Mouse (Mus musculus): Measurements from ENCODE around the gene Hoxb9. TPM values are rescaled to one million over a fixed set of nuclear protein-coding genes. Genes with fewer than 3 reads are reported as not detected.

Hoxb9 gene
- polyA plus RNA-seq (2012; ENCODE audit: low replicate concordance) = not detected in 2 replicates

GRCm38 (mm10) chr11:96270996-96271540 is at the start of gene Hoxb9:
Gene Hoxb9 (plus strand): TSS chr11:96271457.

GRCm38 (mm10) chr11:96281855-96282570 is 10.8 kb downstream of the Hoxb9 start, which contains the start of gene Hoxb8:
Gene Hoxb8 (plus strand): TSS chr11:96281905.

GRCm38 (mm10) chr11:96285771-96286738 is 14.8 kb downstream of the Hoxb9 start, which contains the start of gene Hoxb7:
Gene Hoxb7 (plus strand): TSS chr11:96286623.

GRCm38 (mm10) chr11:96291681-96292564 is 20.7 kb downstream of the Hoxb9 start, which contains the start of gene Hoxb6:
Gene Hoxb6 (plus strand): TSS chr11:96292476.

GRCm38 (mm10) chr11:96303151-96304099 is 32.2 kb downstream of the Hoxb9 start, which contains the start of gene Hoxb5:
Gene Hoxb5 (plus strand): TSS chr11:96303336.

GRCm38 (mm10) chr11:96317608-96318367 is 46.5 kb downstream of the Hoxb9 start, which contains the start of gene Hoxb4:
Gene Hoxb4 (plus strand): TSS chr11:96318267.

GRCm38 (mm10) chr11:96323154-96323553 is 51.9 kb downstream of the Hoxb9 start, which contains the start of gene Hoxb3:
Gene Hoxb3 (plus strand): TSS chr11:96323326.

Other genes with a start within 250 kb of the Hoxb9 start
- not detected in 2 replicates for gene Gip, start 246.9 kb upstream of the Hoxb9 start, polyA plus RNA-seq (2012; ENCODE audit: low replicate concordance)
- 60.0 and 107 TPM in 2 replicates for gene Snf8, start 236.6 kb upstream of the Hoxb9 start, polyA plus RNA-seq (2012; ENCODE audit: low replicate concordance)
- gene Ube2z, start 206.1 kb upstream of the Hoxb9 start, polyA plus RNA-seq (2012; ENCODE audit: low replicate concordance) = 19.9 and 30.6 TPM in 2 replicates
- gene Atp5g1, start 195.8 kb upstream of the Hoxb9 start, polyA plus RNA-seq (2012; ENCODE audit: low replicate concordance) = 14.0 and 158 TPM in 2 replicates
- not detected in 2 replicates for gene Calcoco2, start 159.5 kb upstream of the Hoxb9 start, polyA plus RNA-seq (2012; ENCODE audit: low replicate concordance)
- not detected in 2 replicates for gene Ttll6, start 137.7 kb upstream of the Hoxb9 start, polyA plus RNA-seq (2012; ENCODE audit: low replicate concordance)
- gene Hoxb13, start 77.1 kb upstream of the Hoxb9 start, polyA plus RNA-seq (2012; ENCODE audit: low replicate concordance) = not detected in 2 replicates
- 0.19 TPM in 1 of 2 replicates, not detected in the other for gene Hoxb8, start 10.4 kb downstream of the Hoxb9 start, polyA plus RNA-seq (2012; ENCODE audit: low replicate concordance)
- gene Hoxb7, start 15.2 kb downstream of the Hoxb9 start, polyA plus RNA-seq (2012; ENCODE audit: low replicate concordance) = 0.24 TPM in 1 of 2 replicates, not detected in the other
- 0.17 and 0.78 TPM in 2 replicates for gene Hoxb6, start 21.0 kb downstream of the Hoxb9 start, polyA plus RNA-seq (2012; ENCODE audit: low replicate concordance)
- 0.08 and 0.52 TPM in 2 replicates for gene Hoxb5, start 31.9 kb downstream of the Hoxb9 start, polyA plus RNA-seq (2012; ENCODE audit: low replicate concordance)
- gene Hoxb4, start 46.8 kb downstream of the Hoxb9 start, polyA plus RNA-seq (2012; ENCODE audit: low replicate concordance) = 4.6 and 20.1 TPM in 2 replicates
- 2.5 and 11.9 TPM in 2 replicates for gene Hoxb3, start 51.9 kb downstream of the Hoxb9 start, polyA plus RNA-seq (2012; ENCODE audit: low replicate concordance)
- 0.09 TPM in 1 of 2 replicates, not detected in the other for gene Hoxb2, start 79.1 kb downstream of the Hoxb9 start, polyA plus RNA-seq (2012; ENCODE audit: low replicate concordance)
- not detected in 2 replicates for gene Hoxb1, start 94.3 kb downstream of the Hoxb9 start, polyA plus RNA-seq (2012; ENCODE audit: low replicate concordance)
- 9.5 and 10.6 TPM in 2 replicates for gene Skap1, start 193.1 kb downstream of the Hoxb9 start, polyA plus RNA-seq (2012; ENCODE audit: low replicate concordance)

Data from hematopoietic multipotent progenitor cell, adult 10-12 weeks (in vitro differentiated cells).